Mouse (Mus musculus): ENCODE measurements around the gene Nmu. TPM values are rescaled to one million over a fixed set of nuclear protein-coding genes. Genes with fewer than 3 reads are reported as not detected.

Nmu gene
- polyA plus RNA-seq, 1 experiment from 2014 or later: not detected

GRCm38 (mm10) chr5:76346137-76346536, 17.5 kb downstream of the Nmu start:
- Histone ChIP-seq H3K4me1 (ENCODE audit: control insufficient read depth in 2 of 2, insufficient read depth in 2 of 2, low read length in 2 of 2) (no peaks in the 10 kb centered on the region), H3K27me3 (ENCODE audit: control insufficient read depth, insufficient read depth, low read length) (no peaks in the 10 kb centered on the region), H3K9ac (ENCODE audit: low read length) (no peak overlapping the region), H3K4me3 (ENCODE audit: control insufficient read depth in 1 of 2, insufficient read depth in 1 of 2, low read depth in 1 of 2, low read length in 2 of 2) (no peak overlapping the region), H3K27ac (replicated peaks in 1 of 2; ENCODE audit: control insufficient read depth in 1 of 2, insufficient read depth in 1 of 2, low read depth in 2 of 2, low read length in 2 of 2) (no peak overlapping the region), H3K36me3 (ENCODE audit: control insufficient read depth, insufficient read depth, low read length) (no peaks in the 10 kb centered on the region), H3K4me2 (ENCODE audit: low read length) (no peak overlapping the region), H3K9me3 (ENCODE audit: control insufficient read depth, low read length) (no peaks in the 10 kb centered on the region)
- 55% methylated on average over 2 of the region's 2 CpGs for WGBS
- no peak for ATAC-seq (ENCODE audit: insufficient number of reproducible peaks, insufficient read depth, low FRiP score, low read depth)

GRCm38 (mm10) chr5:76340931-76341330, 22.7 kb downstream of the Nmu start:
- Histone ChIP-seq H3K9me3 (ENCODE audit: control insufficient read depth, low read length) (no peaks in the 10 kb centered on the region), H3K4me2 (ENCODE audit: low read length) (no peak overlapping the region), H3K4me3 (ENCODE audit: control insufficient read depth in 1 of 2, insufficient read depth in 1 of 2, low read depth in 1 of 2, low read length in 2 of 2) (no peak overlapping the region), H3K36me3 (ENCODE audit: control insufficient read depth, insufficient read depth, low read length) (no peaks in the 10 kb centered on the region), H3K27me3 (ENCODE audit: control insufficient read depth, insufficient read depth, low read length) (no peaks in the 10 kb centered on the region), H3K27ac (replicated peaks in 1 of 2; ENCODE audit: control insufficient read depth in 1 of 2, insufficient read depth in 1 of 2, low read depth in 2 of 2, low read length in 2 of 2) (no peak overlapping the region), H3K4me1 (ENCODE audit: control insufficient read depth in 2 of 2, insufficient read depth in 2 of 2, low read length in 2 of 2) (no peaks in the 10 kb centered on the region), H3K9ac (ENCODE audit: low read length) (no peak overlapping the region)
- 74% methylated on average over 2 of the region's 2 CpGs for WGBS
- no peak for ATAC-seq (ENCODE audit: insufficient number of reproducible peaks, insufficient read depth, low FRiP score, low read depth)

GRCm38 (mm10) chr5:76337100-76337499, 26.5 kb downstream of the Nmu start:
- Histone ChIP-seq H3K9me3 (ENCODE audit: control insufficient read depth, low read length) (no peaks in the 10 kb centered on the region), H3K27ac (replicated peaks in 1 of 2; ENCODE audit: control insufficient read depth in 1 of 2, insufficient read depth in 1 of 2, low read depth in 2 of 2, low read length in 2 of 2) (no peak overlapping the region), H3K27me3 (ENCODE audit: control insufficient read depth, insufficient read depth, low read length) (no peaks in the 10 kb centered on the region), H3K36me3 (ENCODE audit: control insufficient read depth, insufficient read depth, low read length) (no peaks in the 10 kb centered on the region), H3K9ac (ENCODE audit: low read length) (no peak overlapping the region), H3K4me3 (ENCODE audit: control insufficient read depth in 1 of 2, insufficient read depth in 1 of 2, low read depth in 1 of 2, low read length in 2 of 2) (no peak overlapping the region), H3K4me1 (ENCODE audit: control insufficient read depth in 2 of 2, insufficient read depth in 2 of 2, low read length in 2 of 2) (no peaks in the 10 kb centered on the region), H3K4me2 (ENCODE audit: low read length) (no peak overlapping the region)
- ATAC-seq (ENCODE audit: insufficient number of reproducible peaks, insufficient read depth, low FRiP score, low read depth): no peak
- WGBS: 77% methylated on average over 8 of the region's 8 CpGs

GRCm38 (mm10) chr5:76333833-76334232, 29.8 kb downstream of the Nmu start:
- 86% methylated on average over 4 of the region's 4 CpGs for WGBS

GRCm38 (mm10) chr5:76330953-76331352, 32.6 kb downstream of the Nmu start, which contains the start of gene Pdcl2:
TSS of gene Pdcl2 (minus strand) at chr5:76331156.
- H3K27me3 ChIP-seq (ENCODE audit: control insufficient read depth, insufficient read depth, low read length): no peaks in the 10 kb centered on the region
- no peak within 1 kb of the TSS for H3K9ac ChIP-seq (ENCODE audit: low read length)
- H3K36me3 ChIP-seq (ENCODE audit: control insufficient read depth, insufficient read depth, low read length): no peaks in the 10 kb centered on the region
- WGBS: 87% methylated on average over 7 of the region's 7 CpGs
- no peaks in the 10 kb centered on the region for H3K4me1 ChIP-seq (ENCODE audit: control insufficient read depth in 2 of 2, insufficient read depth in 2 of 2, low read length in 2 of 2)
- no peak within 1 kb of the TSS for H3K27ac ChIP-seq (replicated peaks in 1 of 2; ENCODE audit: control insufficient read depth in 1 of 2, insufficient read depth in 1 of 2, low read depth in 2 of 2, low read length in 2 of 2)
- H3K4me2 ChIP-seq (ENCODE audit: low read length): no peak within 1 kb of the TSS
- no peak for ATAC-seq (ENCODE audit: insufficient number of reproducible peaks, insufficient read depth, low FRiP score, low read depth)
- H3K9me3 ChIP-seq (ENCODE audit: control insufficient read depth, low read length): no peaks in the 10 kb centered on the region
- H3K4me3 ChIP-seq (ENCODE audit: control insufficient read depth in 1 of 2, insufficient read depth in 1 of 2, low read depth in 1 of 2, low read length in 2 of 2): no peak within 1 kb of the TSS

More at GRCm38 (mm10) chr5:76333833-76334232, 29.8 kb downstream of the Nmu start:
- H3K9me3 ChIP-seq (ENCODE audit: control insufficient read depth, low read length): no peaks in the 10 kb centered on the region
- no peak for ATAC-seq (ENCODE audit: insufficient number of reproducible peaks, insufficient read depth, low FRiP score, low read depth)
- no peak overlapping the region for H3K4me3 ChIP-seq (ENCODE audit: control insufficient read depth in 1 of 2, insufficient read depth in 1 of 2, low read depth in 1 of 2, low read length in 2 of 2)
- H3K36me3 ChIP-seq (ENCODE audit: control insufficient read depth, insufficient read depth, low read length): no peaks in the 10 kb centered on the region
- H3K27ac ChIP-seq (replicated peaks in 1 of 2; ENCODE audit: control insufficient read depth in 1 of 2, insufficient read depth in 1 of 2, low read depth in 2 of 2, low read length in 2 of 2): no peak overlapping the region
- no peak overlapping the region for H3K4me2 ChIP-seq (ENCODE audit: low read length)
- no peaks in the 10 kb centered on the region for H3K27me3 ChIP-seq (ENCODE audit: control insufficient read depth, insufficient read depth, low read length)
- H3K9ac ChIP-seq (ENCODE audit: low read length): no peak overlapping the region
- H3K4me1 ChIP-seq (ENCODE audit: control insufficient read depth in 2 of 2, insufficient read depth in 2 of 2, low read length in 2 of 2): no peaks in the 10 kb centered on the region

- Histone ChIP-seq H3K9me3 (ENCODE audit: control insufficient read depth, low read length) (no peaks in the 10 kb centered on the region), H3K36me3 (ENCODE audit: control insufficient read depth, insufficient read depth, low read length) (no peaks in the 10 kb centered on the region), H3K4me3 (ENCODE audit: control insufficient read depth in 1 of 2, insufficient read depth in 1 of 2, low read depth in 1 of 2, low read length in 2 of 2) (no peak overlapping the region), H3K27me3 (ENCODE audit: control insufficient read depth, insufficient read depth, low read length) (no peaks in the 10 kb centered on the region), H3K9ac (ENCODE audit: low read length) (no peak overlapping the region), H3K27ac (replicated peaks in 1 of 2; ENCODE audit: control insufficient read depth in 1 of 2, insufficient read depth in 1 of 2, low read depth in 2 of 2, low read length in 2 of 2) (no peak overlapping the region), H3K4me2 (ENCODE audit: low read length) (no peak overlapping the region), H3K4me1 (ENCODE audit: control insufficient read depth in 2 of 2, insufficient read depth in 2 of 2, low read length in 2 of 2) (no peaks in the 10 kb centered on the region)
- no peak for ATAC-seq (ENCODE audit: insufficient number of reproducible peaks, insufficient read depth, low FRiP score, low read depth)
- WGBS: 65% methylated on average over 2 of the region's 2 CpGs
These were observed 36.3 kb downstream of the Nmu start for GRCm38 (mm10) chr5:76327296-76327695.

GRCm38 (mm10) chr5:76325113-76325512, 38.5 kb downstream of the Nmu start:
- Histone ChIP-seq H3K4me3 (ENCODE audit: control insufficient read depth in 1 of 2, insufficient read depth in 1 of 2, low read depth in 1 of 2, low read length in 2 of 2) (no peak overlapping the region), H3K4me1 (ENCODE audit: control insufficient read depth in 2 of 2, insufficient read depth in 2 of 2, low read length in 2 of 2) (no peaks in the 10 kb centered on the region)

More at GRCm38 (mm10) chr5:76325113-76325512, 38.5 kb downstream of the Nmu start:
- WGBS: 85% methylated on average over 4 of the region's 4 CpGs
- no peaks in the 10 kb centered on the region for H3K36me3 ChIP-seq (ENCODE audit: control insufficient read depth, insufficient read depth, low read length)
- H3K9ac ChIP-seq (ENCODE audit: low read length): no peak overlapping the region
- H3K9me3 ChIP-seq (ENCODE audit: control insufficient read depth, low read length): no peaks in the 10 kb centered on the region
- no peak overlapping the region for H3K27ac ChIP-seq (replicated peaks in 1 of 2; ENCODE audit: control insufficient read depth in 1 of 2, insufficient read depth in 1 of 2, low read depth in 2 of 2, low read length in 2 of 2)
- no peak for ATAC-seq (ENCODE audit: insufficient number of reproducible peaks, insufficient read depth, low FRiP score, low read depth)
- no peak overlapping the region for H3K4me2 ChIP-seq (ENCODE audit: low read length)
- H3K27me3 ChIP-seq (ENCODE audit: control insufficient read depth, insufficient read depth, low read length): no peaks in the 10 kb centered on the region
